Mouse (Mus musculus) embryonic facial prominence, embryonic 11.5 days (tissue): Measurements from ENCODE around the gene Ncoa1. TPM values are rescaled to one million over a fixed set of nuclear protein-coding genes. Genes with fewer than 3 reads are reported as not detected.
"Not testable (repeated sequence)": the region's sequence is repeated elsewhere in the genome, so short reads cannot be mapped to it uniquely, and the experiment has no call there.

Source experiments
- ATAC-seq: fragments of 200-750 bp; cut with Nextera tagmentation; replicated peaks from 2 replicates; pipeline ENCODE4 v1.8.0; 2017; ENCODE audit warnings: low read depth; ENCODE audit not compliant: insufficient number of reproducible peaks, low FRiP score, low TSS enrichment
- DNase-seq: peaks from one replicate; pipeline ENCODE4 v3.0.0-alpha.2; 2015; ENCODE audit warnings: low spot score
- H3K27ac ChIP-seq: fragments of 300-500 bp; sonication (generic); replicated peaks from 2 replicates; pipeline ENCODE4 v1.5.1; 2014; ENCODE audit warnings: mild to moderate bottlenecking, low read depth, low read length, control low read depth
- H3K27me3 ChIP-seq: fragments of 300-500 bp; sonication (generic); 2 replicates; pipeline ENCODE4 v1.6.1; 2014; ENCODE audit warnings: mild to moderate bottlenecking, low read length, moderate library complexity, mixed read lengths; ENCODE audit not compliant: control insufficient read depth, insufficient read depth
- H3K36me3 ChIP-seq: fragments of 300-500 bp; sonication (generic); replicated peaks from 2 replicates; pipeline ENCODE4 v1.6.1; 2014; ENCODE audit warnings: low read depth, mild to moderate bottlenecking, low read length, moderate library complexity, mixed read lengths; ENCODE audit not compliant: control insufficient read depth, insufficient read depth
- H3K4me1 ChIP-seq: fragments of 300-500 bp; sonication (generic); 2 replicates; pipeline ENCODE4 v1.6.1; 2014; ENCODE audit warnings: low read length, mixed read lengths; ENCODE audit not compliant: control insufficient read depth, insufficient read depth
- H3K4me2 ChIP-seq: fragments of 300-500 bp; sonication (generic); 2 replicates; pipeline ENCODE4 v1.6.1; 2014; ENCODE audit warnings: low read depth, mild to moderate bottlenecking, control low read depth, low read length, moderate library complexity
- H3K4me3 ChIP-seq: fragments of 300-500 bp; sonication (generic); 2 replicates; pipeline ENCODE4 v1.5.1; 2014; ENCODE audit warnings: low read depth, low read length, control low read depth
- H3K9ac ChIP-seq: fragments of 300-500 bp; sonication (generic); replicated peaks from 2 replicates; pipeline ENCODE4 v1.6.1; 2014; ENCODE audit warnings: mild to moderate bottlenecking, control low read depth, low read length
- H3K9me3 ChIP-seq: fragments of 300-500 bp; sonication (generic); replicated peaks from 2 replicates; pipeline ENCODE4 v1.6.1; 2016; ENCODE audit warnings: mild to moderate bottlenecking, low read length, inconsistent platforms, mixed read lengths; ENCODE audit not compliant: control insufficient read depth
- WGBS: fragments of 180-500 bp; shearing (Covaris S2); extraction: QIAGEN DNeasy Blood & Tissue Kit; methylation state at CpG from one replicate; pipeline ENCODE4 v1.1.7; 2014; 5-methylcytosine and 5-hydroxymethylcytosine counted together
- polyA plus RNA-seq: library from polyadenylated mRNA; unstranded; fragments of >200 nt; fragmentation: Nextera tagmentation; extraction: Ambion mirVana; gene quantifications from 2 replicates; pipeline ENCODE4 v1.2.1, GENCODE M21; 2014

The Ncoa1 gene
- polyA plus RNA-seq, 1 experiment from 2014 or later: 7.8 TPM

DNA sequence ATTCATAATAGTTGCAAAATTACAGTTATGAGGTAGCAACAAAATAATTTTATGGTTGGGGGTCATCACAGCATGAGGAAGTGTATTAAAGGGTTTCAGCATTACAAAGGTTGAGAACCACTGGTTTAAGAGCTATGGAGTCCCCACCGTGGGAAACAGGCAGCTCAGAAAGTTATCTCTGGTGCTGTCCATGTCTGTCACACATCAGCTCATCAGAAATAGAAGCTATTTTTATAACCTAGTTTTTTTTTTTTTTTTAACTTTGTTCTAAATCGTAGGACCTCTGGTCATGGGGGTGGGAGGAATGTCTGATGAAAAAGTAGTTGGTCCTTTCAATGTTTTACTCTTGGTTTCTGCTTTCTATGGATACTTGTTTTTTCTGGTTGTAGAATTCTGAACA is 233.2 kb downstream of the Ncoa1 start:
- no peaks in the 10 kb centered on the region for H3K4me1 ChIP-seq
- H3K27me3 ChIP-seq: no peaks in the 10 kb centered on the region
- WGBS: 85% methylated on average over 2 of the region's 2 CpGs
- no peak overlapping the region for H3K4me2 ChIP-seq
- H3K9ac ChIP-seq: no peak overlapping the region
- no peak overlapping the region for H3K4me3 ChIP-seq
- H3K9me3 ChIP-seq: no peaks in the 10 kb centered on the region
- DNase-seq (no peak), ATAC-seq (no peak)
- no peaks in the 10 kb centered on the region for H3K36me3 ChIP-seq
- no peak overlapping the region for H3K27ac ChIP-seq

DNA sequence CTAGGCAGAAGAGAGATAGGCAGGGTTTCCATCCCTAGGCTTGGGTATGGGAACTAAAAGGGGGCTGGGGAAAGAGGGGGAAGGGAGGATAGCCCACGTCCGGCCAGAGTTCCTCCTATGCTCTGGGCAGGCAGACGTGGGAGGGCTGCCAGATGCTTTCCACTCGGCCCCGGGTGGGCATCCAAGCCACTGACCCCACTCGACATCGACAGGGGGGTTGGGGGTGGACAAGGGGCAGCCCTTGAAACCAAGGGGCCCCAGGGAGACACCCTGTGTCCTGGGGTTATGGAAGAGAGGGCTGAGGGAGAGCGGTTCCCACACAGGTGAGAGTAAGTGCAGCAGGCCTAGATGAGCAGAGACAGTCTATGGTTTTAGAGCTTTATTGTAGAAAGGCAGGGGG is 236.7 kb downstream of the Ncoa1 start:
- H3K4me2 ChIP-seq: not testable (repeated sequence)
- 81% methylated on average over 8 of the region's 8 CpGs for WGBS

DNA sequence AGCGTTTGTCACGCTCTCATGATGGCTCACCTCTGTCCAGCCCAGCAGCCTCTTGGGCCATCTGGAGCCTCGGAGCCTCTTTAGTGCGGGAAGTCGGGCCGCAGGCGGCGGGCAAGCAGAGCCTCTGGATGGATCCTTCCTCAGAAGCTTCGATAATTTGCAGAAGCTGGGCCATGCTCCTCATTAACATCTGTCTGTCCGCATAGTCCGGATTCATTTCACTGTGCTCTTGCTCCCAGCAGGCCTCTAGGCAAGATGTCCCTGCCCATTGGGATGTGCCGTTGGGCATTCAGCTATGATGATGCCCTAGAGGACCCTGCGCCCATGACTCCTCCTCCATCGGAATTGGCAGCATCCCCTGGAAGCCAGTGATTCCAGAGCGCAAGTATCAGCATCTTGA is 239.5 kb downstream of the Ncoa1 start:
- no peak overlapping the region for H3K27ac ChIP-seq
- H3K4me3 ChIP-seq: no peak overlapping the region
- H3K9me3 ChIP-seq: no peaks in the 10 kb centered on the region
- 94% methylated on average over 15 of the region's 15 CpGs for WGBS
- no peak overlapping the region for H3K4me2 ChIP-seq
- no peaks in the 10 kb centered on the region for H3K36me3 ChIP-seq
- H3K9ac ChIP-seq: no peak overlapping the region
- H3K27me3 ChIP-seq: no peaks in the 10 kb centered on the region
- no peak for DNase-seq
- no peak for ATAC-seq
- H3K4me1 ChIP-seq: no peaks in the 10 kb centered on the region

More for the DNA sequence above, 236.7 kb downstream of the Ncoa1 start:
- not testable (repeated sequence) for H3K36me3 ChIP-seq, ATAC-seq, H3K9me3 ChIP-seq, H3K27ac ChIP-seq, H3K4me3 ChIP-seq, DNase-seq, H3K9ac ChIP-seq, H3K4me1 ChIP-seq, H3K27me3 ChIP-seq

DNA sequence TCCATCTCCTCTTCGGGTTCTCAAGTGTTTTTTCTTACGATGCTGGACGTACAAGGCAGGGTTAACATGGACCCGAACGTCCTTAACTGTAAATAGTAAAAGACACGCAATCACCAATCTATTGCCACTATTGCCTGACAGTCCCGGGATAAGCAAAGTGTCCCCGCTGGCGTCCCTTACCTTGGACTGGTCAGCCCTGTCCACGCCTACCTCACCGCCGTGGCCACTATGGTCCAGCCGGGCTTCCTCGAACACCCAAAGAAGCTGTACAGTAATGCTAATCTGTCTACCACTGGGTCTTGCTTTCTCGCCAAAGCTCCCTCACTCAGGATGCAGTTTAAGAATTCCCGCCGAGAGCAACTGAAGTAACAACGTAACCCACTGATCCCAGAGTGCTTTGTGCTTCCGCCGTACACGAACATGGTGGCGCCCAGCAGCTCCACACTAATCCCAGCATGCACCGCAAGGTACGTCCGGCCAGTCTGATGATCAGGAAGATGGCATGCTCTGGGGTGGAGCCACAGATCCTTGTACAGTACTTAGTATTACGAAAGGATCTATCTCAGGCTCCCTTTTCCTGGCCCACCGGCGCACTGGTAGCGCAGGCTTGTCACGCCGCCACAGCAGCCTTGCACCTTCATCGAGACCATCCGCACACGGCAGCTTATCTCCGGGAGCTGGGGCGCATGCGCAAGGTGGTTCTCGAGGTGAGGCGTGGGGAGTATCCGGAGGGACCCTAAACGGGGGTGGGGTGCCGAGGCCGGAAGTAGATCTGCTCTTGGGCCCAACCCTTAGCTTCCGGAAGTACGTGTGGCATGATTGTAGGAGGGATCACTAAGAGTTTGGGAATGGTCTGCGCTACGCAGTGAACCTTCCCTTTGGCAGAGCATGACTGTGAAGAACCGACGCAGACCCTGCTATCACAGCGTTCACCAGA is 243.1 kb downstream of the Ncoa1 start, which contains the start of the genes Ptrhd1 and Cenpo:
Ptrhd1 (plus strand) TSS at position 456 of the 937 bp plus-strand sequence.
Cenpo (minus strand) TSS at position 723 of the 937 bp plus-strand sequence.
- peak within 1 kb of the TSS; percentile 69 for H3K4me3 ChIP-seq
- H3K9ac ChIP-seq: peak within 1 kb of the TSS; percentile 65
- no peaks in the 10 kb centered on the region for H3K36me3 ChIP-seq
- peak; percentile 98 for ATAC-seq
- H3K27me3 ChIP-seq: no peaks in the 10 kb centered on the region
- no peaks in the 10 kb centered on the region for H3K9me3 ChIP-seq
- peak within 1 kb of the TSS; percentile 63 for H3K27ac ChIP-seq
- no peaks in the 10 kb centered on the region for H3K4me1 ChIP-seq
- DNase-seq: peak; percentile 96
- H3K4me2 ChIP-seq: peak within 1 kb of the TSS; percentile 49
- under 1% methylated on average over 50 of the region's 50 CpGs for WGBS

DNA sequence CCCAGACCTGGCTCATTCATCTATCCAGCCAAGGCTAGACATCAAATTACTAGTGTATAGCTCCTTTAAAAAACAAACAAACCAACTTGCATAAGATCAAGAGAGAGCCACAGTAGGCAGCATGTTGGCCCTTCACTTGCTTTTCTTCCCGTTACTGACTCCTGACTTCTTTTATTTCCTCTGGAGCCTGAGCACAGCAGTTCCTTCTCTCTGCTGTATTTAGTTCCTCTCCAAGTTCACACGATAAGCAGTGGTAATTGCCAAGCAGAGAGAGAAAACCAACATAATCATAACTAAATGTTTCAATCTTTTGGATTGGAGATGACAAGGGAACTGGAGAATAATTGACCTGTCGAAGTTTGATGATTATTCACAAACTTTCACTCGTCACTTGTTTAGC is 244.2 kb downstream of the Ncoa1 start:
- H3K36me3 ChIP-seq: no peaks in the 10 kb centered on the region
- H3K4me1 ChIP-seq: no peaks in the 10 kb centered on the region
- H3K27ac ChIP-seq: no peak overlapping the region
- no peaks in the 10 kb centered on the region for H3K27me3 ChIP-seq
- H3K9ac ChIP-seq: no peak overlapping the region
- peak overlapping the region; percentile 69 for H3K4me3 ChIP-seq
- WGBS: 53% methylated on average over 4 of the region's 4 CpGs
- H3K9me3 ChIP-seq: no peaks in the 10 kb centered on the region
- DNase-seq (no peak), ATAC-seq (no peak)
- peak overlapping the region; percentile 2; the same call in 1 of the 2 replicates for H3K4me2 ChIP-seq

DNA sequence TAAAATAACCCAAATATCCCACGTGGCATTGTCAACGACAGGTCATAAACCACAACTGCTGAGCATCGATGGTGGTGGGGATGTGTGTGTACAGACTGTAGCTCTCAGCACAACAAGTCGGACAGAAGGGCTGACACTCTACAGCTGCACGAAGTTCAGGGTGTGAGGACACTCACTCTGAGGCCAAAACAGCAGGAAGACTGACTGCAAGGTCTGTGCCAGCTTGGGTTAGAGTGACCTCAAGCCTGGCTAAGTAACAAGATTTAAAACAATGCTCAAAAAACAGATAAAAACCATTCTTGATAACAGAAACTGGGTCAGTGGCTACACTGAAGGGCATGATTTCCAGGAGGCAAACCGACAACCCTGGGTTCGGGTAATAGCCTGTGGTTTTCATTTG is 246.8 kb downstream of the Ncoa1 start:
- ATAC-seq: no peak

DNA sequence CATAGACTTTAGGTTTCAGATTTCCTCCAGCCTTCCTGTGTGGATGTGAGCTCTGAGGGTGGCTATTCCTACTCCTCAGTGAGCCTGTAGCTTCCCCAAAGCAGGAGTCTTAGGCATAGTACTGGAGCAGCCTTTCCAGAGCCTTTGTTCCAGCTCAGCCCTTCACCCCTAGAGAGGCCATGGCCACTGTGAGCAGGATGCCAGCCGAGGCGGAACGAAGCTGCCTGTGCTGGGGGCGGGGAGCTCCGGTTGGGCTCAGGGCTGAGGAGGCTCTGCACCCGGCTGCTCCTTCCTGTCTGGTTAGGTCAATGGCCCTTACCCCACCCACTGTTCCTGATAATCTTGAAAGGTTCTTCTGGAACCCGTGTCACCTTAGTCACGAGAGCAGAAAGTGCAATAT is 264.1 kb downstream of the Ncoa1 start:
- H3K27ac ChIP-seq: peak overlapping the region; percentile 59; the same call in 1 of the 2 replicates
- no peaks in the 10 kb centered on the region for H3K9me3 ChIP-seq
- DNase-seq: peak; percentile 41
- H3K4me3 ChIP-seq: no peak overlapping the region
- no peaks in the 10 kb centered on the region for H3K27me3 ChIP-seq
- H3K36me3 ChIP-seq: no peaks in the 10 kb centered on the region; the same call in 1 of the 2 replicates
- no peak overlapping the region for H3K9ac ChIP-seq
- WGBS: 52% methylated on average over 8 of the region's 8 CpGs
- H3K4me1 ChIP-seq: no peaks in the 10 kb centered on the region
- H3K4me2 ChIP-seq: no peak overlapping the region
- no peak; the same call in 1 of the 2 replicates for ATAC-seq

More for the DNA sequence above, 246.8 kb downstream of the Ncoa1 start:
- no peaks in the 10 kb centered on the region; the same call in 1 of the 2 replicates for H3K36me3 ChIP-seq
- no peak for DNase-seq
- no peaks in the 10 kb centered on the region for H3K4me1 ChIP-seq
- no peak overlapping the region for H3K4me3 ChIP-seq
- H3K27ac ChIP-seq: no peak overlapping the region
- no peak overlapping the region for H3K9ac ChIP-seq
- no peaks in the 10 kb centered on the region for H3K9me3 ChIP-seq
- WGBS: 93% methylated on average over 7 of the region's 7 CpGs
- H3K27me3 ChIP-seq: no peaks in the 10 kb centered on the region
- H3K4me2 ChIP-seq: no peak overlapping the region

DNA sequence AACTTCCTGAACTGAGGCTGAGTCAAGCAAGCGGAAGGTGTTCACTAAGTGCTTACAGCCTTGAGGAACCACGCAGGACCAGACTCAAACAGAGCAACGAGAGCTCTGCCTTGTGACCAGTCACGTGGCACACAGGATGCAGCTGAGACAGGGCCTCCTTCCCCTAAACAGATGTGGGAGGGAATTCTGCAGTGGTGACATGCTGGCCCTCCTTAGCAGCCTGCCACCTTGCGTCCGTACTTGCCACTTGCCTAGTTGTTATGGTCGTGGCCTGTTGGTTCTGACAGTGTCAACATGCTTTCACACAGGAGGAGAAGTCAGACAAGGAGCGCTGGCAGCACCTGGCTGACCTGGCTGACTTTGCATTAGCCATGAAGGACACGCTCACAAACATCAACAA is 265.8 kb downstream of the Ncoa1 start:
- 84% methylated on average over 9 of the region's 9 CpGs for WGBS
- Histone ChIP-seq H3K4me1 (no peaks in the 10 kb centered on the region), H3K27ac (no peak overlapping the region), H3K9me3 (no peaks in the 10 kb centered on the region), H3K9ac (no peak overlapping the region), H3K27me3 (no peaks in the 10 kb centered on the region), H3K4me3 (no peak overlapping the region), H3K36me3 (no peaks in the 10 kb centered on the region; the same call in 1 of the 2 replicates), H3K4me2 (no peak overlapping the region)
- ATAC-seq: no peak
- DNase-seq: no peak
